Comparison of ENCODE assay signal across 7 mouse cellular contexts in the genomic region with DNA sequence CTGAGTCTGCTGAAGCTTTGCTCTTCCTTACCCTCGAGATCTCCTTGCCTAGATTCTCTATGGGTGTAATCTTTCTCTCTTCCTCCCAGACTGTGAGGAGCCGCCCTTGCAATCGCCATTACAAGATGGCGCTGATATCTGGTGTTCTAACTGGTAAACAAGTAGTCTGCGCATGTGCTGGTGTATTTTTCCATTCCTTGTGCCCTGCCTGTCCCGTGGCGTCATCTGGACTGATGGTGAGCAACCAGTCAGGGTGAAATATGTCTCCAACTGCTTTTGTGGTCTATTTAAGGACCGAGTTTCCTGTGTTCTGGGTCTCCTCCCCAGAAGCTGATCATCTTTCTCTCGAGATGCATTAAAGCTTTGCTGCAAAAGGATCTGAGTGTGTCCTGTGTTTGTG. TPM values are rescaled to one million over a fixed set of nuclear protein-coding genes. Genes with fewer than 3 reads are reported as not detected.
DNase-seq lines count a peak whose midpoint lies in the region; ATAC-seq and TF ChIP-seq lines count a peak whose summit lies in the region.
"Not testable (repeated sequence)": the region's sequence is repeated elsewhere in the genome, so short reads cannot be mapped to it uniquely, and the experiment has no call there.

No protein-coding gene starts in this region.

- in situ Hi-C loops in CH12.LX (cut with MboI; ENCODE audit: low pct_ligation_motif_present, low pct_unique_long_range_greater_than_20kb, low sequenced_read_pairs) = not testable (repeated sequence)

- not testable (repeated sequence) for H3K79me2 ChIP-seq in CH12.LX (replicated peaks; ENCODE audit: control insufficient read depth, extremely low read depth, insufficient read depth, poor library complexity, severe bottlenecking)

- ATAC-seq in liver, embryonic 12.5 days; liver, embryonic 16.5 days (ENCODE audit: low read depth): not testable (repeated sequence)

- not testable (repeated sequence) for TF ChIP-seq RAD21 in CH12.LX (IDR thresholded peaks at IDR 0.05; ENCODE audit: low read depth, low read length)

- dilution Hi-C loops in CH12.LX (cut with MboI; ENCODE audit: extremely low pct_ligation_motif_present, extremely low pct_unique_long_range_greater_than_20kb, low sequenced_read_pairs) = not testable (repeated sequence)

- not testable (repeated sequence) for TF ChIP-seq EP300 in CH12.LX (IDR thresholded peaks at IDR 0.05; ENCODE audit: low read length)

- not testable (repeated sequence) for TF ChIP-seq POLR2A in CH12.LX (IDR thresholded peaks at IDR 0.05; ENCODE audit: low read depth, low read length)

- not testable (repeated sequence) for H3K9me3 ChIP-seq in CH12.LX (replicated peaks; ENCODE audit: low read length); erythroblast, embryonic 14.5 days (ENCODE audit: control insufficient read depth, low read length); liver, embryonic 12.5 days (replicated peaks); liver, embryonic 16.5 days (replicated peaks; ENCODE audit: control insufficient read depth, low read length)

- TF ChIP-seq CTCF in CH12.LX (conservative IDR thresholded peaks at IDR 0.05 in 1 of 2, IDR thresholded peaks at IDR 0.05 in 1 of 2; ENCODE audit: low read depth in 2 of 2, low read length in 2 of 2) = not testable (repeated sequence)

- not testable (repeated sequence) for H3K36me3 ChIP-seq in CH12.LX (replicated peaks in 1 of 2; ENCODE audit: control insufficient read depth in 1 of 2, insufficient read depth in 1 of 2, low read length in 1 of 2); erythroblast, embryonic 14.5 days (ENCODE audit: control insufficient read depth); liver, embryonic 12.5 days; liver, embryonic 16.5 days (ENCODE audit: control insufficient read depth, insufficient read depth)

- H3K4me1 ChIP-seq in CH12.LX (ENCODE audit: control insufficient read depth in 1 of 2, insufficient read depth in 2 of 2); liver, embryonic 12.5 days; liver, embryonic 16.5 days (ENCODE audit: control insufficient read depth, low read depth, low read length): not testable (repeated sequence)
- H3K4me1 ChIP-seq in erythroblast, embryonic 14.5 days (ENCODE audit: control insufficient read depth) = peaks cover 11% of the 10 kb centered on the region

- H3K4me3 ChIP-seq in CH12.LX (replicated peaks in 1 of 3; ENCODE audit: low read depth in 2 of 3, low read length in 2 of 3, poor library complexity in 1 of 3) = peak overlapping the region; percentile 1 to 48 (median 34)
- H3K4me3 ChIP-seq in erythroblast, embryonic 14.5 days (replicated peaks) = peak overlapping the region; percentile 65
- H3K4me3 ChIP-seq in liver, embryonic 12.5 days; liver, embryonic 16.5 days (ENCODE audit: low read depth, low read length): not testable (repeated sequence)

- WGBS in liver, embryonic 12.5 days (ENCODE audit: insufficient replicate concordance) = 76% methylated on average over 9 of the region's 9 CpGs
- 69% methylated on average over 9 of the region's 9 CpGs for WGBS in liver, embryonic 16.5 days (ENCODE audit: insufficient replicate concordance)

- not testable (repeated sequence) for H3K9ac ChIP-seq in CH12.LX (ENCODE audit: insufficient read depth, low read depth); liver, embryonic 12.5 days; liver, embryonic 16.5 days (ENCODE audit: low read depth, low read length)

- DNase-seq in CH12.LX (ENCODE audit: extremely low read depth) (peak; percentile 38), MEL-GATA-1-ER (ENCODE audit: extremely low read depth, low read depth) (peak; percentile 59)
- DNase-seq in natural killer cell, adult 2 months (ENCODE audit: low spot score in 2 of 2) = peak; percentile 10 to 27
- DNase-seq in thymus, postnatal 36 days = peak; percentile 6 to 11

- H3K27ac ChIP-seq in CH12.LX (ENCODE audit: insufficient read depth, low read depth) = peak overlapping the region; percentile 4; the same call in 1 of the 2 replicates
- not testable (repeated sequence) for H3K27ac ChIP-seq in liver, embryonic 12.5 days; liver, embryonic 16.5 days (ENCODE audit: low read length)

- H3K4me2 ChIP-seq in CH12.LX (ENCODE audit: insufficient read depth, low read depth, poor library complexity, severe bottlenecking) = peak overlapping the region; percentile 26
- peak overlapping the region; percentile 28; the same call in 1 of the 2 replicates for H3K4me2 ChIP-seq in liver, embryonic 12.5 days
- H3K4me2 ChIP-seq in liver, embryonic 16.5 days (ENCODE audit: low read depth, low read length) = peak overlapping the region; percentile 43; the same call in 1 of the 2 replicates

- not testable (repeated sequence) for H3K27me3 ChIP-seq in CH12.LX (replicated peaks); erythroblast, embryonic 14.5 days (ENCODE audit: control insufficient read depth); liver, embryonic 12.5 days (replicated peaks); liver, embryonic 16.5 days (ENCODE audit: control insufficient read depth, insufficient read depth, low read depth, low read length)

TF ChIP-seq in CH12.LX, 34 proteins besides CTCF, POLR2A, EP300 and RAD21:
- 0 out of 2 replicates have a peak, but pooled peaks have one; percentile 16 for TF ChIP-seq NRF1 (IDR thresholded peaks at IDR 0.05; ENCODE audit: low read depth, low read length)

RNA-seq across cellular contexts. Expression of gene Ccdc66, which starts 53.7 kb away (rescaled TPM):
- total RNA-seq in CH12.LX (2012; rRNA removed) (6.9 and 7.4 TPM in 2 replicates), CH12.LX (2014; rRNA removed) (9.0 and 9.2 TPM in 2 replicates)
- polyA plus RNA-seq in CH12.LX (2012; ENCODE audit: insufficient read length, low read depth) = 19.9 and 20.1 TPM in 2 replicates
- 0.05 and 0.06 TPM in 2 replicates for polyA plus RNA-seq in erythroblast, embryonic 14.5 days (2012)
- 5.1 and 5.8 TPM in 2 replicates for polyA plus RNA-seq in liver, embryonic 12.5 days (2016; fragmentation: Nextera tagmentation; extraction: Ambion mirVana)
- 2.2 TPM in 2 replicates for polyA plus RNA-seq in liver, embryonic 16.5 days (2015; fragmentation: Nextera tagmentation; extraction: Ambion mirVana)

Comparison
In these comparisons a context has a peak if more than half of its experiments do, and no peak if none do; other contexts are left out.
1. DNase-seq: peak in every context shown above with its lines; median percentile 59 in MEL-GATA-1-ER; 38 in CH12.LX; 18 in natural killer cell, adult 2 months; 8 in thymus, postnatal 36 days.